Mouse (Mus musculus) G1E (cell line): Measurements from ENCODE around the gene Kbtbd13. TPM values are rescaled to one million over a fixed set of nuclear protein-coding genes. Genes with fewer than 3 reads are reported as not detected.

Experiments used
- ATAC-seq: 2 replicates; pipeline ENCODE4 v1.8.0; 2016; ENCODE audit warnings: mild to moderate bottlenecking; ENCODE audit not compliant: insufficient number of reproducible peaks, poor library complexity, low FRiP score, severe bottlenecking; ENCODE audit errors: extremely low read depth
- DNase-seq: peaks from one replicate; pipeline ENCODE4 v3.0.0; 2012; ENCODE audit warnings: low spot score
- H3K27me3 ChIP-seq: 2 replicates; pipeline ENCODE4 v1.6.1; 2012; ENCODE audit warnings: mild to moderate bottlenecking, low read length, inconsistent platforms; ENCODE audit not compliant: insufficient read depth
- H3K36me3 ChIP-seq: replicated peaks from 2 replicates; pipeline ENCODE3; 2012; ENCODE audit warnings: mild to moderate bottlenecking, inconsistent platforms
- H3K4me1 ChIP-seq: 2 replicates; pipeline ENCODE4 v1.6.1; 2012; ENCODE audit warnings: low read depth, low read length, inconsistent platforms, mixed read lengths; ENCODE audit not compliant: insufficient read depth
- H3K4me3 ChIP-seq: 2 replicates; pipeline ENCODE4 v1.5.1; 2012; ENCODE audit warnings: low read depth, mild to moderate bottlenecking, inconsistent platforms, low read length, moderate library complexity, mixed read lengths
- H3K9me3 ChIP-seq: replicated peaks from 2 replicates; pipeline ENCODE4 v1.6.1; 2012; ENCODE audit warnings: inconsistent platforms
- CTCF ChIP-seq: IDR thresholded peaks from 2 replicates; pipeline ENCODE4 v1.5.1; 2012; ENCODE audit warnings: low read depth, low read length, inconsistent platforms, mixed read lengths
- GATA1 ChIP-seq: IDR thresholded peaks from 2 replicates; pipeline ENCODE4 v1.6.1; 2012; ENCODE audit warnings: borderline replicate concordance, low read length, inconsistent platforms, mixed read lengths
- GATA2 ChIP-seq: IDR thresholded peaks from 2 replicates; pipeline ENCODE4 v1.6.1; 2012; ENCODE audit warnings: low read depth, low read length, inconsistent platforms, borderline replicate concordance
- POLR2AphosphoS5 ChIP-seq: IDR thresholded peaks from 2 replicates; pipeline ENCODE4 v1.6.1; 2012; ENCODE audit warnings: low read depth, low read length, inconsistent platforms; ENCODE audit not compliant: insufficient replicate concordance
- TAL1 ChIP-seq: conservative IDR thresholded peaks from 2 replicates; pipeline ENCODE4 v1.6.1; 2012; ENCODE audit warnings: low read depth, low read length, inconsistent platforms, mixed read lengths
- polyA plus RNA-seq: library from polyadenylated mRNA; stranded (reverse); fragments of >175 nt; gene quantifications from 2 replicates; pipeline ENCODE4 v1.2.3, GENCODE M21; 2012
- total RNA-seq, 2 experiments: library from RNA; stranded (forward) in 1 of 2; stranded (reverse) in 1 of 2; fragments of 200-1000 nt in 1 of 2; fragments of >200 nt in 1 of 2; fragmentation: Nextera tagmentation in 1 of 2; gene quantifications; 2 replicates each; pipeline ENCODE4 v1.2.3; 2014 to 2017

Kbtbd13 gene
- total and polyA plus RNA-seq, 3 experiments, result not detected

GRCm38 (mm10) chr9:65411326-65411725, 19.9 kb upstream of the Kbtbd13 start:
- H3K36me3 ChIP-seq, result no peaks in the 10 kb centered on the region
- TF ChIP-seq GATA1 (no peak), POLR2AphosphoS5 (no peak), CTCF (no peak), TAL1 (no peak), GATA2 (no peak)
- no peaks in the 10 kb centered on the region for H3K4me1 ChIP-seq
- no peak overlapping the region for H3K4me3 ChIP-seq
- H3K27me3 ChIP-seq, result peaks cover 58% of the 10 kb centered on the region
- no peaks in the 10 kb centered on the region for H3K9me3 ChIP-seq
- ATAC-seq (no peak), DNase-seq (no peak)

GRCm38 (mm10) chr9:65410378-65410777, 18.9 kb upstream of the Kbtbd13 start:
- H3K4me1 ChIP-seq, result no peaks in the 10 kb centered on the region
- H3K9me3 ChIP-seq, result no peaks in the 10 kb centered on the region
- ATAC-seq (no peak), DNase-seq (no peak)
- H3K36me3 ChIP-seq, result no peaks in the 10 kb centered on the region
- TF ChIP-seq TAL1 (no peak), POLR2AphosphoS5 (no peak), GATA2 (no peak), CTCF (no peak), GATA1 (no peak)
- no peak overlapping the region for H3K4me3 ChIP-seq
- H3K27me3 ChIP-seq, result peaks cover 56% of the 10 kb centered on the region

GRCm38 (mm10) chr9:65408871-65409295, 17.4 kb upstream of the Kbtbd13 start:
- Histone ChIP-seq H3K27me3 (peaks cover 48% of the 10 kb centered on the region), H3K4me1 (no peaks in the 10 kb centered on the region), H3K9me3 (no peaks in the 10 kb centered on the region), H3K36me3 (no peaks in the 10 kb centered on the region), H3K4me3 (no peak overlapping the region)
- TF ChIP-seq GATA2 (no peak), GATA1 (no peak), POLR2AphosphoS5 (no peak)
- DNase-seq (no peak), ATAC-seq (no peak)

- ATAC-seq (no peak), DNase-seq (no peak)
- Histone ChIP-seq H3K4me1 (no peaks in the 10 kb centered on the region), H3K27me3 (peaks cover 45% of the 10 kb centered on the region), H3K4me3 (no peak overlapping the region), H3K36me3 (no peaks in the 10 kb centered on the region), H3K9me3 (no peaks in the 10 kb centered on the region)
- TF ChIP-seq POLR2AphosphoS5 (no peak), GATA1 (no peak), GATA2 (no peak), TAL1 (no peak), CTCF (no peak)
Observed at GRCm38 (mm10) chr9:65407861-65408260, 16.4 kb upstream of the Kbtbd13 start.

GRCm38 (mm10) chr9:65407327-65407726, 15.9 kb upstream of the Kbtbd13 start:
- Histone ChIP-seq H3K4me1 (no peaks in the 10 kb centered on the region), H3K9me3 (no peaks in the 10 kb centered on the region), H3K4me3 (no peak overlapping the region), H3K27me3 (peaks cover 45% of the 10 kb centered on the region), H3K36me3 (no peaks in the 10 kb centered on the region)
- DNase-seq, result no peak
- ATAC-seq, result no peak
- no peak for TF ChIP-seq GATA2
- TF ChIP-seq CTCF, result no peak
- no peak for TF ChIP-seq TAL1
- no peak for TF ChIP-seq POLR2AphosphoS5
- TF ChIP-seq GATA1, result no peak

GRCm38 (mm10) chr9:65405184-65405449, 13.7 kb upstream of the Kbtbd13 start:
- ATAC-seq, result no peak
- Histone ChIP-seq H3K4me1 (no peaks in the 10 kb centered on the region), H3K4me3 (no peak overlapping the region), H3K36me3 (no peaks in the 10 kb centered on the region), H3K27me3 (peaks cover 30% of the 10 kb centered on the region), H3K9me3 (no peaks in the 10 kb centered on the region)
- no peak for DNase-seq
- TF ChIP-seq GATA2 (no peak), TAL1 (no peak), POLR2AphosphoS5 (no peak), CTCF (no peak), GATA1 (no peak)
